16 mouse cellular contexts compared by ENCODE assay signal in the genomic region with DNA sequence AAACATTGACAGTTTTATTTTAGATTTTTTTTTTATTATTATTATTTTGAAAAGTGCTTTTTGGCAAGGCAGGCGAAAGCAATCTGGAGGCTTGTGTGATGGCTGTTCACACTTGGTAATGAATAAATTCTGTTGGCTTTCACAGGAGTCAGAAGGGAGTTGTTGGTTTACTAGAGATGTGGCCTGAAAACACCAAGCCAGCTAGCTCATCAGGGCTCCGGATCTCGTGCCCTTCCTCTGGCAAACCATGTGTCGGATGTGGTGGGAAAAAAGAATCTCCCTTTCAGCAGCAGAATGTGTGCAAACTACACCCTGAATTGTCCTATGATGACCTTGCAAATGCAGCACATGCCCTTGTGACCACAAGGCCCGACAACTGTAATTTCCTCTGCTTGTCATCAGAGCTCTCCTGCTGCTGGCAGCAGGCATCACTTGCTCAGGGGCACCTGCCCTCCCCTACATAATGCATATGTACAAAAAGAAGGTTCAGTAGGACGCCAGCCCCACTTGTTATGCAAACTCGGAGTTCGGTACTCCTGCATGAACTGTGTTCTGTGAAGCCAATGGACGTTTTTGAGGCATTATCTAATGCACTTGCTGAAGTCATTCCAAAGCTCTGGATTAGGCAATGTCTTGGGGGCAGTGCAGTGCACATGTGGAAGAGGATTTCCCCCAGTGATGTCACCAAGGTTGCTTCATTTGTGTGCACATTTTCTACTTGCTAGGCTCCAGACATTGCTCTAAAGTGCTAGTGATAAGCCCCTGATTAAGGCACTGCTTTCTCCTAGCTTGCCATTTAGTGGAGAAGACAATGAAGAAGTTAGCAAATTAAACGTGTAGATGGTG. TPM values are rescaled to one million over a fixed set of nuclear protein-coding genes. Genes with fewer than 3 reads are reported as not detected.
A peak's percentile ranks its signal among the peaks of the same experiment; 100 is the strongest.
DNase-seq lines count a peak whose midpoint lies in the region; ATAC-seq and TF ChIP-seq lines count a peak whose summit lies in the region.
"Had no signal": no experiment of that assay in that cellular context is flagged by ENCODE, and none has a peak within 500 bp of the region (broad histone marks: within the 10 kb centered on the region; RNA-seq: fewer than 3 reads in every experiment).

No protein-coding gene starts in this region.

- no peak for TF ChIP-seq CTCF in C2C12 (IDR thresholded peaks at IDR 0.05; ENCODE audit: control insufficient read depth, insufficient read depth, insufficient read length)

- H3K27me3 ChIP-seq in C2C12 (ENCODE audit: control insufficient read depth, insufficient read depth, insufficient read length), result no peaks in the 10 kb centered on the region
- H3K27me3 ChIP-seq: liver, embryonic 15.5 days had no signal

- peak; percentile 89 for ATAC-seq in megakaryocyte progenitor cell, adult 5-6 weeks (replicated peaks; ENCODE audit: poor library complexity)
- ATAC-seq: midbrain, embryonic 15.5 days had no signal

- no peak overlapping the region for H3K4me3 ChIP-seq in C2C12 (ENCODE audit: insufficient read depth, poor library complexity, severe bottlenecking)
- H3K4me3 ChIP-seq: liver, embryonic 15.5 days; megakaryocyte, embryonic 14.5 days; midbrain, embryonic 15.5 days had no signal

- no peaks in the 10 kb centered on the region for H3K79me3 ChIP-seq in C2C12 (ENCODE audit: low read depth)

- no peaks in the 10 kb centered on the region for H3K36me3 ChIP-seq in C2C12 (ENCODE audit: control insufficient read depth, insufficient read depth)
- H3K36me3 ChIP-seq: liver, embryonic 15.5 days; midbrain, embryonic 15.5 days had no signal

- no peaks in the 10 kb centered on the region for H3K79me2 ChIP-seq in C2C12 (ENCODE audit: control insufficient read depth, insufficient read depth)

- H3ac ChIP-seq in C2C12 (ENCODE audit: control insufficient read depth, insufficient read length, low read depth), result no peak overlapping the region

- peak; percentile 92 for DNase-seq in heart, adult 11 months
- no peak for DNase-seq in heart, postnatal 25 days (ENCODE audit: low spot score)
- DNase-seq in R1 (ENCODE audit: low read depth, low spot score), result peak; percentile 92
- no peak for DNase-seq in lung, adult 18-20 months
- no peak for DNase-seq in embryo, embryonic 10 days (ENCODE audit: low spot score)
- DNase-seq: adrenal gland, adult 8-10 months; gastrocnemius, postnatal 25 days; kidney, adult 11 months; lung, postnatal 10 days; right cerebral cortex, postnatal 25 days; thymus, adult 2 months had no signal

- intact Hi-C loops in heart, postnatal 25 days (cut with DNase I), result no loop called here

TF ChIP-seq in C2C12, 6 proteins besides CTCF, POLR2A, EP300 and RAD21:
- peak; percentile 20 for TF ChIP-seq USF1 (IDR thresholded peaks at IDR 0.05; ENCODE audit: low read depth)
- peak; percentile 46 for TF ChIP-seq CEBPB (IDR thresholded peaks at IDR 0.05; ENCODE audit: low read depth)
- peak; percentile 42 for TF ChIP-seq MYOD1 (IDR thresholded peaks at IDR 0.05; ENCODE audit: control insufficient read depth, insufficient read length, low read depth)
- TF ChIP-seq FOSL1 (IDR thresholded peaks at IDR 0.05; ENCODE audit: insufficient read depth, low read length, poor library complexity, severe bottlenecking), result no peak
- no peak for TF ChIP-seq MYOG (IDR thresholded peaks at IDR 0.05; ENCODE audit: control insufficient read depth, extremely low read depth, insufficient read length)

RNA-seq across cellular contexts. Expression of a gene that starts 10.7 kb away (rescaled TPM):
- total RNA-seq in heart, postnatal 25 days (2021), result 1 to 10 TPM; 2.1 to 2.5 TPM
- polyA plus RNA-seq in C2C12 (2012; fragmentation: generic; extraction: Trizol), result 4.5 TPM
- total RNA-seq in megakaryocyte progenitor cell, adult 5-6 weeks (2015), result not detected in 2 replicates
- not detected in 2 replicates for total RNA-seq in megakaryocyte progenitor cell, adult 5-6 weeks (2017)

Comparison
In these comparisons a context has a peak if more than half of its experiments do, and no peak if none do; other contexts are left out.
1. DNase-seq: peak in heart, adult 11 months (single experiment) and R1 (single experiment); none in heart, postnatal 25 days (single experiment), lung, adult 18-20 months (0 of 2) and embryo, embryonic 10 days (single experiment).